Mouse (Mus musculus) gastrocnemius, postnatal 4 days (tissue): ENCODE measurements at regions not wholly inside any gene's neighbourhood (a gene's known extent, or its start where the extent isn't known, plus 50 kb on each side); places are given as distances from the start of the nearest gene placed in this dataset.

Experiments used
- DNase-seq, 2 experiments: peaks; one replicate each; pipeline ENCODE4 v3.0.0; 2021 to 2022; ENCODE audit warnings: low spot score in 2 of 2, mixed read lengths in 2 of 2

DNA sequence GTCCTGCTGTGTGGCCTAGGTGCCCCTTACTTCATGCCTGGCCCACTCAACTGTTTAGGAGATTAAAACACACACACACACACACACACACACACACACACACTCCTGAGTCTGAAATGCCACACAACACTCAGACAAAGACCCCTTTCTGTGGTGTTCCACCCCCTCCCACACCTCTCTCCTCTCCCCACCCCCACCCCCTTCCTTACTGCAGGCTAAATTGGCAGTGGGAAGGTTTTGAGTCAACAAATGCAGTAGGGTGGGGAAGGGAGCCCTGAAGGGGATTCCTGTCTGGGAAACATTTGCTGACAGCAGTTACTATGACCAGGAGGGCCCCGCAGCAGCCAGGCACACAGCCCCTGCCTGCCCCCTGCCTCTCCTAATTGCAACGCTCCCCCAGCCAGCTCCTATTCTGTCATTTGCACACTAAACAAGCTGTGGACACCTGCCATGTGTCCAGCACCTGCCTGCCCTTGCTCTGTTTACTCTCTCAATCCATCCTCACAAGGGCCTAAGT is 69.5 kb downstream of the Ephb3 start:
- no peak for DNase-seq

DNA sequence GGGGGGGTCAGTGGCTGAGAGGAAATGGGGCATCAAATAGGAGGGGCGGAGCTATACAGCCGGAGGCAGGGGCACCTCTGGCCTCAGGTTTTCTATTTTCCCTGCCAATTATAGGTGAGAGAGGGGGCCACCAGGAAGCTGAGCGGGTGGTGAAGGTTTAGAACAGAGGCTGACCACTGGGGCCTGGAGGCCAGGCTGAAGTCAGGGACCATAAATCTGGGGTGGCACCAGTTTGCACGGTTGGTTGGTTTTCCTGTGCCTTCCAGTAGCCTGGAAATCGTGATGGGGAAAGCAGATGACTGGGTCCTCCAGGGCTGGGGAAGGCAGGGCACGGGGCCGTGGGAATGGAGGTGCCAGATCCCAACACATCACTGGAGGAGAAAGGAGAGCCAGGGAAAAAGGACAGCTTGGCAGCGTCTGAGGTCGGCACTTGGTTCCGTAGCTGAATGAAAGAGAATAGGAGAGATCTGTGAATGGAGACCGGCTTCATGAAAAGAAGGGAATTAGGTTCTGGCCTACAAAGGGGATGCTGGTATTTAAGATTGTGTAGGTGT is 73.3 kb downstream of the Ephb3 start:
- no peak for DNase-seq

GRCm38 (mm10) chr16:21278387-21278786 is 73.8 kb downstream of the Ephb3 start:
- no peak for DNase-seq

DNA sequence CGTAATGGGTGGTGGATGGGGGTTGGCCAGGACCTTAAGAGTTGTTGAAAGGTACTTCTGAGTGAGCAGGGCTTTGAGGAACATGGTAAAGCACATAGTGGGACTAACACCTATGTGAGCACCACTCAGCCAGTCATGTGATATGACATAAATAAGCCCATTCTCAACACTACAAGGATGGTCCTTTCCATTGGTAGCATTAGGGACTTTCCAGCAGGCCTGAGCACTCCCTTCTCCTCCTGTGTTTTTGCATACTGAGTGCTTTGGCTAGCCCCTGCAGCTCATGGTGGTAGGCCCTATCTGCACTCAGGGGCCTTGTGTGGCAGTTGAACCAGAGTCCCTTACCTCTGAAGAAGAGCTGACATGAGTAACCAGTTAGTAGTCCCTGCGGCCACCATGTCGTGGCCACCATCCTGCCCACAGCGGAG is 75.7 kb downstream of the Ephb3 start:
- no peak for DNase-seq

DNA sequence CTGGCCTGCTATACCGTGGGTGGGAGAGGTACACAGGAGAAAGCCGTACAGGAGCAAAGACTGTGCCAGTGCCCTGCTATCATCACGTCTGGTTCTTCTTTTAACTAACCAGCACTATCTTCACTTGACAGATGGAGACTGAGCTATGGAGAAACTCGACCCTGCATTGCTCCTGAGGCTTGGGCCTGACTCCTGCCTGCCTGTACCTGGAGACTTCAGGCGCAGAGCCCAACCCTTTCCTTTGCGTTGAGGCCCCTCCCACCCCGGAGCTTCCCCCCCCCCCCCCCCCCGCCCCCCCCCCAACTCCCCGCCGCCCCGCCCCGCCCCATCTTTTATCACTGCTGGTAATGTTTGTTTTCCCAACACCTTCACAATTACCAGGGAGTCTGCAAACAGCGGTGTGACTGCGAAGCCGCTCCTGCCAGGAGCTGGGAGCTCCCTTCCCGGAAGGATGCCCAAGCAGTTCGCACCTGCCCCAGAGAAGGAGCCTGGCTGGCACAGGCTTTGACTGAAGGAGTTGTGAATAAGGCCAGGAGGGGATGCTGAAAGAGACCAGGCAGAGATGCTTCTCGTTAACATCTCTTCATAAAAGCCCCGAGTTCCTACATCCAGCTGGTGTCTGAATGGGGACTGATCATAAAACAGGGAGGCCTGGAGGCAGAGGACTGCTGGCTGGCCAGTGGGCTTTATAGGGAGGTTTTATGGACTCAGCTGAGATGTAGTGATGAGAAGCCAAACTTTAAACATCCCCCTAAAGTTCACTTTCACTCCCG is 77.6 kb downstream of the Ephb3 start:
- no peak for DNase-seq

DNA sequence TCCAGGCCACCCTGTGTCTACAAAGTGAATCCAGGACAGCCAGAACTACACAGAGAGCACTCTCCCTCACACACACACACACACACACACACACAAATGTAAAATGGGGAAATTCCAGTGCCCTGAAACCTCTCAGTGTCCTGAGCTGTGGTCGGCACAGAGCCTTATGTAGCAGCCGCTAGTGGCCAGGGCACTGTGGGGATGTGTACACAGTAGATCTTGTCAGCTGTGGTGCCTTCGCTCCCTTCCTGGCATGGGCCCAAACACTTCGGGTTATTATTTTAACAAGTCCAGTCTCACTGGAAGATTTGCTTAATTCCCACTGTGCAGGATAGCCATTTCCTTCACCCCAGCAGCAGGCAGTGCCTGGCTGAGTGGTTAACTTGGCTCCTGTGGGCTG is 81.5 kb downstream of the Ephb3 start:
- peak in 1 of 2 experiments; percentile 39 for DNase-seq

DNA sequence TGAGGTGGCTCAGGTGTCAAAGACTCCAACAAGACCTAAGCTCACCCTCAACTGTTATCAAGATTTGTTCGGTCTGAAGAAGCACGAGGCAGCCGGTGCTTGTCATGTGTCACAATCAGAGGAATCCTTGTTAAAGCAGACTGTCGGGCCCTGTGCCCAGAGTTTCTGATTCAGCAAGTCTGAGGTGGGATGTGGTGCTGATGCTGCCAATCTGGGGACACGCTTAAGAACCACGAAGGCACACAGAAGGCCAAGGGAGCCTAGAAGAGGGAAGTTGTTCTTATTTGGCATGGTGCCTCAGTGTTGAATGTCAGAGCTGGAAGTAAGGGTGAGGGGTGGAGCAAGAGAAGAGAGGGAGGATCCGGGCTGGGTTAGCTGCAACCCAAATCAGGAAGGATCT is 85.0 kb downstream of the Ephb3 start:
- peak in 1 of 2 experiments; percentile 22 for DNase-seq

DNA sequence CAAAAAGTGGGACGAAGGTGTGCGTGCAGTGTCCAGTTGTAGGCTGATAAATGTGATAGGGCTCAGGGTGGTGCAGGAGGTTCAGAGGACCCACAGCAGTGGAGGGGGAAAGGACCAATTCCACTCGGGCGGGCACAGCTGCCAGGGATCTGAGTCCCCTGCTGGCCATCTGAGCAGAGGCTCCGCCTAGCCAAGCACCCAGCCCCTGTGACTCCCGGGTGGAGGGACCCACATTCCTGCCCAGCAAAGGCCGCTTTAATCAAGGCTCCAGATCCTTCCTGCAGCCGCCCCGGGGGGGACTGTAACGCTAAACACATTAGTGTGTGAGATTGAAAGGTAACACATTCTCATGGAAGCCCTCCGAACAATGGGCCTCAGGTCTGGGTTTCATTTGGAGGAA is 88.5 kb downstream of the Ephb3 start:
- peak in 1 of 2 experiments; percentile 30 for DNase-seq

DNA sequence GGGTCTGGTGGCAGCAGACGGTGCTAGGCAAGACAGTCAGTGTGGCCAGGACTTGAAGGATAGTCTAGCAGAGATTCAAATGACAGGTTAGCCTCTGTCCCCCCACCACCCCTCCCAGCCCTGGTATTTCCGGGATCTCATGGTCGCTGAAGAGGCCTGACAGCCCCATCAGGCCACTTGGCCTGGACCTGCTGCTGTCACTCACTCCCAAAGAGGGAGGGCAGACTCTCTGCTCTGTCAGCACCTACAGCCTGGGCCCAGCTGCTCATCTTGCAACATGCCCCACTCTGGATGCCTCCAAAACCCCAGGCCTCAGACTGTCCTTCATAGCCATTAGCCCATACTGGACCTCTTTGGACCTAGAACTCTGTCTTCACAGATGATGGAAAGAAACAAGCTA is 89.0 kb downstream of the Ephb3 start:
- peak in 1 of 2 experiments; percentile 44 for DNase-seq

DNA sequence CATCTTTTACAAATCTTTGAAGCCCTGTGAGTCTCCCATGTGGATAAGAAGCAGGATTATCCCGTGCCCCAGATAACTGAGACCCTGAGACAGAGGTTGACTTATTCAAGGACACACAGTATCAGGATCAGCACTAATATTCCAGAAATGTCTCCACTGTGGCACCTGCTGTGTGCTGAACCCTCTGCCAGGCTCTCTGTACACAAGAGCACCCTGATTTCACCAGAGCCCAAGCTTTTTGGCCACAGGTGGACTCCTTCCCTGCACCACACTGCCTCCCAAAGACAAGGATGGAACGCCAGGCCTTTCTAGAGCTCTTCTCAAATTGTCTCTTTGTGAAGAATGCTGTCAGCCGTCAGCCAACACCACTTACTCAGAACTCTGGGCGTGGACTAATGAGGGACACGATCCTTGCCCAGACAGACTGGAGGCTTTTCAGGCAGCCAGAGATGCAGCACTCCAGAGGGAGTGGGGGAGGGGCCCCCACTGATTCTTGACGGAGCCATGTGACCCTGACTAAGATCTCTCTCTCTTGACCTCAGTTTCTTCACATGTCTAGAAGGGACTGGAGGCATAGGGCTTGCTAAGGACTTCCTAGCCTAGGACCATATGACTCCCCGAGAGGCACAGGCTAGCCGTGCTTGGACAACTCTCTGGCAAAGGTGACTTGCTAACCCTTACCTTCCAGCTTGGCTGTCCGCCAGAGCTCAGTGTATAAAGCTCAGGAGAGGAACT is 90.3 kb downstream of the Ephb3 start:
- DNase-seq, result peak; percentile 64 to 75

DNA sequence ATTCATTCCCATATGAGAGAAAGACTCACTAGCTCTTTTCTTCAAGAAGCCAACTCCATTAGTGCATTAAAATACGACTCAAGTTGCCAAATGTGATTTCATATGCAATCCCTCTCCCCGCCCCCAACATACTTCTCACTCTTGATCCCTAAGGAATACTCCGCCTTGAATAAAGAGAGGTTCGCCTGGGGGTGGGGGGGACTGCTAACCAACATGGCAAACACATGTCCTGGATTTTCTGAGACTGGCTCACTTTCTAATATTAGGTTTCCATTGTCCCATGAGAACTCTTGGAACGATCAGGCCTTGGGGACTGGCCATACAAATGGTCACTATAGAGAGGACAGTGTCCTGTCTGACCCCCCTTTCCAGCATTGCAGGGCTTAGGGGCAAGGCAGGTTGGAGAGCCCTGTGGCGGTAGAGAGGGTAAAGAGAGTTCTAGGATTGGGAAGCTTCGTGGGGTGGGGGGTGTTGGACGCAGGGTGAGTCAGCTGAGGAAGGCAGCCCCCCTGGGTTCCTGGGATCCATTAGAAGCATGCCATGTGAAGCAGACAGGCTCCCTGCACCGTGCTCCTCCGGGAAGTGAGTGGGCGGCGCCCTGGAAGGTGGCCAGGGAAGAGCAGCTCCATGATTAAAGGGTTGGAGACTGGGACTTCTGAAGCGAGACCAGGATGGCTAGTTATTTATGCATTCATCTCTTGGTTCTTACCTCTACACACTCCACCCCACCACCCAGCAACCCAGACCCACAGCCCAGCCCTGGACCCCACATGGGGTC is 91.6 kb downstream of the Ephb3 start:
- peak; percentile 54 to 63 for DNase-seq

- no peak for DNase-seq
These were observed 92.2 kb downstream of the Ephb3 start for GRCm38 (mm10) chr16:21296786-21297185.

- no peak for DNase-seq
These were observed 94.3 kb downstream of the Ephb3 start for GRCm38 (mm10) chr16:21298866-21299265.

- no peak for DNase-seq
These were observed 101.3 kb downstream of the Ephb3 start for GRCm38 (mm10) chr16:21305859-21306258.

DNA sequence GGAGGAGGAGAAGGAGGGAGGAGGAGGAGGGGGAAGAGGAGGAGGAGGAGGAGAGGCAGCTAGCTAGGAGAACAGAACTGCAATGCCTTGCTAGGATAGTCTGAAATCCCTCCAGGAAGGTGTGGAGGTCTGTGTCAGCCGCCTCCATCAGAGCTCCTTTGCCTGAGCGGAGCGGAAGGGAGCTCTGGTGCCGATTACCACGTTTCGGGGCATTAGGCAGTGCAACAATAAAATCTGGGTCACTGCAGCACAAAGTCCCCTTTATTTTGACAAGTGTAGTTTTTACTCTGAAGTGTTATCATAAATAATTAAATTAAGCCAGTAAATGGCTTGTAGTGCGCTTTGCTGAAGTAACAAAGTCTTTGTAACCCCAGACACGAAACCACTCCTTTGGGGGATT is 104.0 kb downstream of the Ephb3 start:
- DNase-seq, result no peak

DNA sequence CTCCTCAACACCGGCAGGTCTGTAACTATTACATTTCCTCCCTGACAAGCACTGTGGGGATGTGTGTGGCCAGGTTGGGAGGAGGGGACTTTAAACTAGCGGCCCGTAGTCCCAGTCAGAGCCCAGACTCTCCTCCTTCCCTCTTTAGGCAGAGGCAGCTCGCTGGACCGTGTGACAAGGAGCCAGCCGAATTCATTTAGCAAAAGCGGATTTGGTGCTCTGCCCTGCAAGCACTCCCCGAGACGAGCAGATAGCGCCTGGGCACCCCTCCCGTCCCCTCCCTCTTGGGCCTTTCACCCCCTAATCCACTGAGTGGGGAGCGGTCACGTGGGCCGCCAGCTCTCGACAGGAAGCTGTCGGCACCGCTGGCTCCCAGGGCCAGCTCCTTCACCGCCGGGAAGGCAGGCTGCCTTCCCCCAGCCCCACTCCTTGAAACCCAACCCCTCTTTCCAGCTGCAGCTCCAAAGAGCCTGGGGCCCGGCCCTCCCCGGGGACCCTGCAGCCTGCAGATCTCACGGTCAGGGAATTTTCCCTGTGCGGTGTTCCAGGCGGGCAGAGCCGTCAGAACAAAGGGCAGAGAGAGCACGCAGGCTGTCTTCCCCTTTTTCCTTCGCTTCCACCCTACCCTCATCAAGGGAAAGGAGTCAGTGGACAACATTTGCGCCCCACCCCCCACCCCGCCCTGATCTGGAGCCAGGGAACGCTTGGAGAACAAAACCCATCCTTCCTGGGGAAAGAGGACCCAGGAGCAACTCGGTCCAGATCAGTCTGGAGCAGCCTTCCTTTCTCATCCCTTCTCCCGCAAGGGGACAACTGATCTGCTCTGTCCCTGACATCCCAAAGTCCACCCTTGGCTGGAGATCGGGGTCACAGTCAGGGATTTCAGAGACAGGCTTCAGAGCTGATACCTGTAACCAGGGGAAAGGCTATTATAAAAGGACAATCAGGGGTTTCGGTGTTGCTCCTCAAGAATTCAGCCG is 106.4 kb downstream of the Ephb3 start:
- peak; percentile 77 to 88 for DNase-seq

DNA sequence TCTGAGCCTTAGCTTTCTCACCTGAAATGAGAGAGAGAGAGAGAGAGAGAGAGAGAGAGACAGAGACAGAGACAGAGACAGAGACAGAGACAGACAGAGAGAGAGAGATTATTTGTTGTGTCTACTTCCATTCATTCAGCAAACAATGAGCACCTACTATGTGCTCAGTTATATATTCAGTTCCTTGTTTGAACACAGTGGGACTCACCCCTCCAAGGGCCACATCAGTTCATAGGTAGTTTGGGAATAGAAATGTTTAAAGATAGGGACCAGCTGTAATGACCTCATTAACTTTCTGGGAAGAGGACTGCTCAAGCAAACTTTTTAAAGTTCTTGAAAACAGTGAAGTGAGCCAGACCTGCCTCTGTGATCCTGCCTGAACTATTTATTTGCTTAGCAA is 107.2 kb downstream of the Ephb3 start:
- DNase-seq, result no peak

GRCm38 (mm10) chr16:21315751-21316151 is 107.2 kb upstream of the Vps8 start:
- no peak for DNase-seq

GRCm38 (mm10) chr16:21318009-21318639 is 104.8 kb upstream of the Vps8 start:
- peak in 1 of 2 experiments; percentile 35 for DNase-seq
